Mouse (Mus musculus) heart, adult 9 months (tissue): Measurements from ENCODE around the gene Mapkap1.
"Not testable (repeated sequence)": the region's sequence is repeated elsewhere in the genome, so short reads cannot be mapped to it uniquely, and the experiment has no call there.

Experiments
- DNase-seq, 2 experiments: peaks; one replicate each; pipeline ENCODE4 v3.0.0; 2022; ENCODE audit warnings: low spot score in 2 of 2

Gene Mapkap1

DNA sequence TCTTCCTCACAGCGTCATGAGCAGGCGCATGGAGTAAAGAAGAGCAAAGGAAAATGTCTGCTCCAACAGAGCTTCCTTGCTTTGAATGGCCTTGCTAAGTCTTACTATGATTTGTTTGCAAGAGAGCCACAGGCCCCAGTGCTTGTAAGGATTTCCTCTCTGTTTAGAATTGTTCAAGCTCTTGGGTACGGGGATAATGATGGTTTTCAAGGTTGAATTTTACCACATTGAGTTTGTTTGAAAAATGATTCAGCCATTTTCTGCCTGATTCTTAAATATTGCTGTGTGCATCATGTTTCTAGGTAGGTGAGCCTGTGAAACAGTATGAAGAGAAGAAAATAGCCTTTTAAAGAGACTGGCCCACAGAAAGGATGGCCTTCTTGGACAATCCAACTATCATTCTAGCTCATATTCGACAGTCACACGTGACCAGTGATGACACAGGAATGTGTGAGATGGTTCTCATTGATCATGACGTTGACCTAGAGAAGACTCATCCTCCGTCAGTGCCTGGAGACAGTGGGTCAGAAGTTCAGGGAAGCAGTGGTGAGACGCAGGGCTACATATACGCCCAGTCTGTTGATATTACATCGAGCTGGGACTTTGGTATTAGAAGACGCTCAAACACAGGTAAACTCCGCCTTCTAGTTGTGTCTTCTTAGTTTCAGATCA is 25.3 kb downstream of the Mapkap1 start:
- DNase-seq: no peak

DNA sequence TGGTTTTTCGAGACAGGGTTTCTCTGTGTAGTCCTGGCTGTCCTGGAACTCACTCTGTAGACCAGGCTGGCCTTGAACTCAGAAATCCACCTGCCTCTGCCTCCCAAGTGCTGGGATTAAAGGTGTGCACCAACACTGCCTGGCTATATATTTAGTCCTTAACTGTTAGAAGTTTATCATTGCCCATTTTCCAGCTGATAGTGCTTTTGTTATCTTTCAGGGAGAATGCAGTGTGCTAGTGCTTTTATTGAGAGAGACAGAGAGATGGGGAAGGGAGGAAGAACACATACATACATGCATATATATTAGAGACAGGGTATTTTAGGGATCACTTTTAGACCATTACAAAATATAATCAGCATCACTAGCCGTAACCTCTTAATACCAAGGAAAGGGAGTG is 26.3 kb downstream of the Mapkap1 start:
- not testable (repeated sequence) for DNase-seq

DNA sequence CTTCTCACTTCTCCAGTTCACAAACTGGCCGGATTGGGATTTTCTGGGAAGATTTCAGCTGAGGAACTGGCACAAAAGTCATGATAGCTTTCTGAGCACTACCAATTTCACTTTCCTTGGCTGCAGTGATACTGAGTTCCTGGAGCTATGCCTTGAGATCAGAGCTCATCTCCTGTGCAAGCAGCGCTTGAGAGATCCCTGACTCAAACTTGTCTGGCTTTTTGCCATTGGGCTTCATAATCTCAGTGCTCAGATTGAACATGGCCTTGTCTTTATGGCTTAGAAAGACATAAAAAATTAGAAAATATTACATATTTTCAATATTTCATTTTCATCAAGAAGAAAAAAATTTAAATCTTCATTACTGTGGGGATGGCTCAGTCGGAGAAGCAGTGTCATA is 29.8 kb downstream of the Mapkap1 start:
- DNase-seq: no peak

DNA sequence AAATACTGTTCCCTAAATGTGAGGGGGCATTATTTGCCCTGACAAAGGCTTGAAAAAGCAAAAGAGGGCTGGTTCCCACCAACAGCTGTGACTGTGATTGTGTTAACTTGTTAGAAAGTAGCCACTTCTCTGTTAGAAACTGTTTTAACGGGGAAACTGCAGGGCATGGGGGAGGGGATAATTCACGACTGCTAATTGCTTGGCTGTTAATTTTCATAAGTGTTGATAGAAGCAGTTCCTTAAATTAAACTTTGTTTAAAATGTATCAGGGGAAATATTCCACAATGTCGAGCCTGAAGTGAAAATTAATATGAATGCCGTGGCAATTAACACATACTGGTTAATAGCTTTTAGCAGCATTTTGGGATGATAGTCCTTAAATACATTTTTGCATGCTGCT is 42.2 kb downstream of the Mapkap1 start:
- no peak for DNase-seq

DNA sequence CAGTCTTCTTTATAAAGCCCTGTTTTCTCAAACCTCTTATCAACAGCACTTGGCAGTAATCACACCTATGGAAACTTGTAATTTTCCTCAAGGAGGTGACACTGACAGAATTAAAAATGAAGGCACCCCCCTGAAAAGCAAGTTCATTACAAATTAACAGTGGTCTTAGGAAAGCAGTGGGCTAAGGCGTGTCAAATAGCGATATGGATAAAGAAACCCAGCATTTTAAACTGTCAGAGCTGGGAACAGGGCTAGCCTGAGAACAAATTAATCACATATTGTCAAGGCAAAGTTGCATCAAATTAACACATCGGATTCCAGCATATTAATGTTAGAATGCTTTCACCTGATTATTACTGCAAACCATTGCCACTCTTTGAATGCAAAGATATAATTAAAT is 55.9 kb downstream of the Mapkap1 start:
- no peak for DNase-seq

DNA sequence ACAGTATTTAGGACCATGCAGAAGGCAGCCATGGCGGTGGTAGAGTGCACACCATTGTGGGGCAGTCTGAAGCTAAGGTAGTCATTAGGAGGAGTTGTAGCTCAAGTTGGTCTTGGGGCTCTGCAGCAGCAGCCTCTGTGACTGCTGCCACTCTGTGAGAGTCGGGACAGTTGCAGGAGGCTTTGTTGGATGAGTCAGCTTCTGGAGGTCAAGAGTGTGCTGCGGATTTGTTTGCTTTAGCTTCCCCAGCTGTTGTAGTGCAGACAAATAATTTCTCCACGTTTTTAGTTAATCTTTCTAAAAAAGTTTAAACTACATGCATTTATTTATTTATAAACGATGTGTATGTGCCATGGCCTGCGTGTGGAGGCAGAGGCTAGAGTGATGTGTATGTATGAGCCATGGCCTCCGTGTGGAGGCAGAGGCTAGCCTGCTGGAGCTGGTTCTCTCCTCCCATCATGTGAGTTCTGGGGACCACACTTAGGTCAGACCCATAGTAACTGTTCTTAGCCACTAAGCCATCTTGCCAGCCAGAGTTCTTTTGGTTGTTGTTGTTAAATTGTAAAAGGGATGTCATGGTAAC is 62.1 kb downstream of the Mapkap1 start:
- DNase-seq: no peak

DNA sequence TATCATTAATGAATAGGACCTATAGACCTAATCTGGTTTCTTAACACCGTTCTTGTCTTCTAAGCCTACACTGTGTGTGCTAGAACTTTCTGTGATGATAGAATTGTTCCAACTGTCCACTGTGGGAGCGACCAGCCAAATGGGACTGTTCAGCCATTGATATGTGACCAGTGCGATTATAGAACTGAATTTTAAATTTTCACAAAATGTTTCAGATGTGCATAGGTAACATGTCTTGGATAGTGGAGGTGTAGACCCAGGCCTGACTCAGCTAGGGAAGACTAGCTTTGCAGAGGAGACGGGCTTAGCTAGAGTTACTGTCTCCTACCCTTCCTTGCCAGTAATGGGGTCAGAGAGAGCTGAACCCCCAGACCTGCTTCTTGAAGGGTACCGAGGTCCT is 62.8 kb downstream of the Mapkap1 start:
- DNase-seq: no peak

DNA sequence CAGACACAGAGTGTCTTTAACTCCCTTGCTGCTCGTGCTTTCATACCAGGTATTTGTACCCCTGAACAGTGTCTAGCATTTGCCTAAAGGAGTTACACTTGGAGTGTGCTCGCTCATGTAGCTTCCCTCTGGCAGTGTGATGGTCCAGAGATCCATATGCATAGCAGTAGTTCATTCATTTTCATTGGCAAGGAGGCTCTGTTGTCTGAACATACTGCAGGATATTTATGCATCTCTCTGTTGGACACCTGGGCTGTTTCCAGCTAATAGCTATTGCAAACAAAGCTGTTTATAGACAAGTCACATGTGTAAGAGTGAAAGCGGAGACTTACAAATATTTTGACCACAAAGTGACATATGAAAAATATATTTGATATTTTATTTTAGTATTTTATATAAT is 67.2 kb downstream of the Mapkap1 start:
- DNase-seq: no peak

DNA sequence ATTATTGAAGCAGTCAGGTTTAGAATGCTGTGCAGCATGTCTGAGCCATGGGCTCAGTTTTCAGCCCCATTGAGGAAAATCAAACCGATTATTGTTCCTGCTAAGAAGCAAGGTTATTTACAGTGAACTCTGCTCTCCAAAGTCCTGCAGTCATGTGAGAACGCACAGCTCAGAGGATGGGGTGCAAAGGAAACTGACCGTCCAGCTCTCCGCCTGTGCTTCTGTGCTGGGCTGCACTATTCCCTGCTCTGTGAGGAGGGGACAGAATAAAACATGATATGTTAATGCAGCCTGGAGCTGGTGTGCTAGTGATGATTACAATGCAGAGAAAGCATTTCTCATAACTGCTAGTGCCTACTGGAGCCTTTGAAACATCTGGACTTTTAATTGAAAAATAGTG is 74.8 kb downstream of the Mapkap1 start:
- no peak for DNase-seq

DNA sequence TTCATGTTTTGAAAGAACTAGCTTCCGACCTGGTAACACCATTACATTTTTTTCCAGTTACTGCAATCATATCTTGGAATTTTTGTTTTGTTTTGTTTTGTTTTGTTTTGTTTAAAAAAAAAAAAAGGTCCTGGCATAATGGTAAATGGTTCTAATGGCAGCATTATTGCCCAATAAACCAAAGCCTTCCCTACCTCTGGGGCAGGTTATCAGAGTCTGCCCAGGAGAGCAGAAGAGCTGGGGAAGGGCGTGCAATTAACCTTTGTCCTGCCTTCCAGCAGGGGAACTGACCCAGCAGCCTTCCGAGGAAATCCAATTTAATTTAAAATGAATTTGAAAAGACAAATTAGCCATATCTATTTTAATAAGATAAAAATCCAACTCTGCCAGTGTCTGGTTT is 75.5 kb downstream of the Mapkap1 start:
- no peak for DNase-seq

DNA sequence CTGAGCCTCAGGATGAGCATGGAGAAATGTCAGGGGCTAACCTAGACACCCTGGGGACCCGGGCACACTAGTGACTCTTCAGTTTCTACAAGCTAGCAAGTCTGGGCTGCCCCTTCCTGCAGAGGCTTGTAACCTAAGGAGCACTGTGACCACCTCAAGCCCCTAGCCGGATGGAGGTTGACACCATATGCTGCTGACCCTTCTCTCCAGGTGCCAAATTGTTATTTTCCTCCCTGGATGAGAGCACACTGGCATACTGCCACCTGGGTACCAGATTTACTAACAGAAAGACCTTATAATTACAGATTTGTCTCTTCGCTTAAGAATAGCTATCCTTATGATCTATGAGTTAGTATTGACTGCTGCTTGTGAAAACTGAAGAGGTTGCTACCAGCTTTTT is 76.0 kb downstream of the Mapkap1 start:
- DNase-seq: no peak

DNA sequence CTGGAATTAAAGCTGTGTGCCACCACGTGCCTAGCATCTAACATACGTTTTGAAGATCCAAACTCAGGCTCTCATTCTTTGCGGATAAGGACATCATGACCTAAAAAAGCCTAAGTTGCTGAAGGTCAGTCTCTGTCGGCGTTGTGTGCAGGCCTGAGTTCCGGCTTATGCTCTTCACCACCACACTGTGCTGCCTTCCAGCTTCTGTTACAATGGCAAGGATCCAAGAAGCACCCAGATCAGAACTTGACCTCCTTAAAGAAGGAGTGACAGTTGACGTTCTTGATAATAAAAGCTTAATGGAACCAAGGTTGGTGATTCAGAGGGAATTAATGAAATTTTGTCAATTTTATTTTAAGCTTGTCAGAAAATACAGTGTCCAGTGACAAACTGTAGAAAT is 80.7 kb downstream of the Mapkap1 start:
- no peak for DNase-seq

DNA sequence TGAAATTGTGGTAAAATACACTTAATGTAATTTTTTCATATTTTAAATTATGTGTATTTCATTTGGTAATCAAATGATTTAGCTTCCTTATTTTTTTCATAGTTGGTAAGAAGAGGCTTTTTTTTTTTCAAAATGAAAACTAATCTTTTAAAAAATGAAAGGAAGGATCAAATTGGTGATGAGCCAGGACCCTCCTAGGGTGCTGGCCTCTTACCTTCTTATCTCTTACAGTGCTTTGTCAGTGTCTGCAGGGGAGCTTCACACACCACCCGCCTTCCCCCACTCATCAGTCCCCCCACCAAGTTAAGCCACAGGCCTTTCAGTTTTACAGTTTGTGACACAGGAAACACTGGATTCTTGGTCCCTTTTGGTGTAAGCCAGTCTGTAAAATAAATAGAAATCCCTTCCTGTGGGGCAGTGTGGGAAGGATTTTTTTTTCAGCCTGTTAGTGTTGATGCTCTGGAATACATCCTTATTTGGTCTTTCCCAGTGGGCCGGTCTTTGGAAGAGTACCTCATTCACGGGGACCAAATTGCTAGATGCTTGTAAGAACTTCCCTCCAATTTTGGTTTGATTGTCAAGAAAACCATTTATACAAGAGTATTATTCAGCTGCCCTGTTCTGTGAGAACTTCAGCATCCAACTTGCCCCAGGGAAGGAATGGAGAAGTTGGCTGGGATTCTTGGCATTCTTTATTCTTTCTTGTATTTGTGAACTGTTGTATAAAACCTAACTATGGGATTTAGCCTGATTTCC is 97.6 kb downstream of the Mapkap1 start:
- peak in 1 of 2 experiments; percentile 13 for DNase-seq

DNA sequence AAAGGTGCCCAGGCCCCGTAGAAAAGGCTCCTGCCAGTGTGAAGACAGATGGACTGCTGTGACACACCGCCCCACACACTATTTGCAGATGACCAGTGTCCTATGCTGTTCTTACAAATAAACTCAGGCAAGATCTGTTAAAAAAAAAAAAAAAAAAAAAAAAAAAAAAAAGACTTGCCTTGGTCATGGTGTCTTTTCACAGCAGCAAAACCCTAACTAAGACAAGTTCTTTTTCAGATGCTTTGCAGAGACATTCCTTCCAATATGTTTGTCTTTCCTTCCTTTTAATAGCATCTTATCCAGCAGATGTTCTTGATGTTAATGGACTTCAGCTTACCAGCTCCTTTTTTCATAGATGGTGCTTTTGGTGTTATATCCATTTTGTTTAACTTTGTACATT is 99.6 kb downstream of the Mapkap1 start:
- DNase-seq: not testable (repeated sequence)

DNA sequence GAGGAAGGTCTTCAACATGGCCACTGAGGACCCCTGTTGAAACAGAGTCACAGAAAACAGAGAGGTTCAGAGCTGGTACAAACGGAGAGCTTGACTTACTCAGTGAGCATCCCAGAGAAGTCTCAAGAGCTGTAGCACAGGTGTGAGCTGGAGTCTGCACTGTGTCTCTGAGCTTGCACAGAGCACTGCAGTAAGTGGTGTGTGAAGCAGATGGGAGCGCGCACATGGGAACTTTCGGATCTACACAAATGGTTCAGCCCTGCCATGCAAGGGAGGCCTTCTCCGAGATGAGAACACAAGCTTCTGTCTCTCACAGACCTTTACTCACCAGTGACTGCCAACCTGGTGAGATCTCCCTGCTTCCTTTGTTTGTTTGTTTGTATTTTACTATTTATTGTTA is 103.3 kb downstream of the Mapkap1 start:
- DNase-seq: no peak

DNA sequence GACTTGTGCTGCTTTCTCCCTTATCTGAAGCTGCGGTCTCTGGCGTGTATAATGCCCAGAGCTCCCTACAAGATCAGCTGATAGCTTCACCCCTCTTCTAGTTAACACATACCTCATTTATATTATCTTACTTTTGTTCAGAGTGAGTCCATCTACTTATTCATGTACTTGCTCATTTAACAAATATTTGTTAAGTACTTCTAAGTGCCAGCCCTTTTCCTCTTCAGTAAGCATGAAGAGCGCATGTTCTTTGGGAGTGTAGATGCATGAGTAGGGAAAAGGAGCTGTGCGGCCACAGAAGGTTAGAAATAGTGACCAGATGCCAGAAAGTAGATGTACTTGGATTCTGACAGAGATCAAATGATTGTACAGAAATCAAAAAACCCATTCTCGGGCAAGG is 108.7 kb downstream of the Mapkap1 start:
- DNase-seq: no peak

DNA sequence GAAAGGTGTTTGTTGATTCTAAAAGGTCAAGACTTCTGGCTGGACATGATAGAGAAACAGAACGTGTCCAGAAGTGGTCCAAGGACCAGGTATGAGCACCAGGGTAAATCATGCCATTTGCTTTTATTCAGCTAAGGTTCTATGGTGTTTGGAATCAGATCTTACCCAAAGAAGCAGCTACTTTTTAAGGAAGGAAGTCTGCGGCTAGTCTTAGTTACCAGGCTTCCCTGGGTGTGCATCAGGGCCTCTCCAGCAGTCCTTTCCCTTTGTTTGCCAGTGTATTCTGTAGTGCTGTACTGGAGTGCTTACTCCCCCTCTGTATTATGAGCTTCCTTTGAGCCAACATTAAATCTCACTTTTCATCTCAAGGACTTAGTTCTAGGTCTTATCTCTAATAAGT is 111.5 kb downstream of the Mapkap1 start:
- DNase-seq: no peak

DNA sequence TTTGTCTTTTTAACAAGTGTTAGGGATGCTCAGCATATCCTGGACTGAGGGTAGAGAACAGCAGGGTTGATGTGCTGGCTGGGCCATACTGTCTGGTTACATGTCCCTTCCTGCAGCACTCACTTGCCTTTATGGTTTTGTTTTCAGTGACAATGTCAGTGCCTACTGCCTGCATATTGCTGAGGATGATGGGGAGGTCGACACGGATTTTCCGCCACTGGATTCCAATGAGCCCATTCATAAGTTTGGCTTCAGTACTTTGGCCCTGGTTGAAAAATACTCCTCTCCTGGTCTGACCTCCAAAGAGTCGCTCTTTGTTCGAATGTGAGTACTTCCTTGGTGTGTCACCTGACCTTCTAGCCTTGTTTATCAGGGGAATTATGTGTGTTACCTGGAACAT is 112.0 kb downstream of the Mapkap1 start:
- DNase-seq: no peak

DNA sequence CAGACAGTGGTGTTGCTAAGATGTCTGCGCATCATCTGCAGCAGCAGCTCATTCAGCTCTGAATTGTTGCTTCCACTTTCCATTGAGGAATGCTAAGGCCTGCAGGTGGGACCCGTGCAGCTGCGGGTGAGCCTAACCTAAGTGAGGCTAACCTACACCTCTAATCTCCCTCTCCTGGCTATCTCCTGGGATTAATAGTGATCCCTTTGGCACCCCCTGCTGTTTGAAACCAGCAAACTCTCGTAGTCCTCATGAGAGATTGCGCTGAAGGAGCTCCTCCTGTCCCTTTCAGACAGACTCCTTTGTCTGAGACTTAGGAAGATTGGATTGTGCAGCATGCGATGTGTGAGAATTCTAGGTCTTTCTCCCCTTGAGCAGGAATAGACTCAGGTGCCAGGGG is 113.0 kb downstream of the Mapkap1 start:
- DNase-seq: no peak

DNA sequence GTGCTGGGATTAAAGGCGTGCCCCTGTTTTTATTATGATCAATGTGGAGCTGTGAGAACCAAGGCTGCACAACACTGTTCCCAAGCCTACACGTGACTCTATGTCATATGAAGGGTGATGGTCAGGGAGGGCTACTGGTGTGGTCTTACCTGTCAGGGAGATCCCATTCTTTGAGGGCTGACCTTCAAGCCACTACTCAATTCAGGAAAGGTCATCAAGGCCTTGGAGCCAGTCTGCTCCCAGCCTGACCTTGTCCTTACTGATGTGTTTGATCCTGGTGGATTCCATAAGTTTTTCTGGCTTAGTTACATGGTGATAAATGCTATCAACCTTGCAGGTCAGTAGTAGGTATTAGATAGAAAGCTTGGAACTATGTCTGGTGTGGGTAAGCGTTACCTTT is 114.8 kb downstream of the Mapkap1 start:
- no peak for DNase-seq

DNA sequence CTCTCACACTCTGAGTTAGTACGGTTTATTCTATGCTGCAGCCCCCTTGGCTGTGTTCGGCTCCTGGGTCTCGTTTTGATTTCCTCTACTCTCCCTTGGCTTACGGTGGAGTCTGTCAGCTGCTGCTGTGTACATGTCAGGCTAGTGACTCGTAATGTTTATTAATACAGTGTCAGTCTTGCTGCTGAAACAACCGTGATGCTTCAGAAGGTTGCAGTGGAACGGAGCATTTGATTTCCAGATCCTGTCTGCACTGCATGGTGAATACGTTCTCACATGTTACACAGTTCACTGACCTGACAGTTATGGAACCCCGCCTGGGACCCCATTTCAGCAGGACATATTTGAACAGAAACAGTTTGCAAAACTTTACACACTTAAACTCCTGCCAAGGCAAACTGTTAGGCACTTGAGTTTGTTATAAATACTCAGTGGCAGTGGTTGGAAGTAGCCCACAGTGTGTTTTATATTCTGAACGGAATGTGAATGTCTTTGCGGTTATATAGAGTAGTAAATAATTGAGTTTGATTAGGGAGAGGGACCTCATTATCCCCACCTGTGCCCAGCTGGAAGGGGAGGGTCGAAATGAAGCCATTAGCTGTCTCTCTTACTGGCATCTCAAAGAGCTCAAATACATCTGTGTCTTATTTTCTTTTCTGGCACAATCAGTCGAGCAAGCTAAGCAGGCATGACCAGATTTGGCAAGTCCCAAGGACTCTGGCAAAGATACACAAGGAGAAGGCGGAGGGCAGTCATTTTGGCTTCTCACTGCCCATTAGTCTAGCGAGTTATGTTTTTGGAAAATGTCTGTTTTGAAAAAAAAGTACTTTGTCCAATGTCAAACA is 120.2 kb downstream of the Mapkap1 start:
- DNase-seq: peak; percentile 20 to 49

DNA sequence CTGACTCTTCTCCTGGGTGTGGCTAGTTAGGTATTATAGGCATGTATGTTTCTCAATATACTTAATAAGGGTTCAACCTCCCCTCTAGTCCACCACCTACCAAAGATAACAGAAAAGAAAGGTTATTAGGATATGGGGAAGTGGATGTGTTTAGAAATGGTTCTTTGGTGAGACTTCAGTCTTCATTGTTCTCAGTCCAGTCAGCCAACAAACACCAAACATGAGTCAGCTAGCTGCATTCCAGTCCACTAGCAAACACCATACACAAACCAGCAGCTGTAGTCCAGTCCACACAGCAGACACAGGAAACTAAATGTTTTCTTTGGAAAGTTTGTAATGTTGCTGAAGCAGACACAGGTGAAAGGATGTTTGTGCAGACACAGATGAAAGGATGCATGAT is 121.9 kb downstream of the Mapkap1 start:
- no peak for DNase-seq
